Mouse (Mus musculus): ENCODE results near the gene Cdc42bpg. TPM values are rescaled to one million over a fixed set of nuclear protein-coding genes. Genes with fewer than 3 reads are reported as not detected.

The Cdc42bpg gene
- polyA plus RNA-seq, 1 experiment from 2014 or later, result 0.33 TPM

GRCm38 (mm10) chr19:6334673-6335457, 28.6 kb downstream of the Cdc42bpg start, which contains the start of gene Men1:
Gene Men1 (plus strand): TSS chr19:6334979.
- peaks cover 36% of the 10 kb centered on the region for H3K4me1 ChIP-seq
- H3K9me3 ChIP-seq (replicated peaks), result no peaks in the 10 kb centered on the region
- H3K36me3 ChIP-seq, result peaks cover 30% of the 10 kb centered on the region
- ATAC-seq (ENCODE audit: low FRiP score), result peak; percentile 93
- H3K27ac ChIP-seq (replicated peaks), result peak within 1 kb of the TSS; percentile 85
- H3K9ac ChIP-seq (replicated peaks), result peak within 1 kb of the TSS; percentile 86
- H3K27me3 ChIP-seq (replicated peaks), result no peaks in the 10 kb centered on the region
- H3K4me3 ChIP-seq (replicated peaks), result peak within 1 kb of the TSS; percentile 87
- under 1% methylated on average over 41 of the region's 43 CpGs for WGBS
- H3K4me2 ChIP-seq, result peak within 1 kb of the TSS; percentile 88

DNA sequence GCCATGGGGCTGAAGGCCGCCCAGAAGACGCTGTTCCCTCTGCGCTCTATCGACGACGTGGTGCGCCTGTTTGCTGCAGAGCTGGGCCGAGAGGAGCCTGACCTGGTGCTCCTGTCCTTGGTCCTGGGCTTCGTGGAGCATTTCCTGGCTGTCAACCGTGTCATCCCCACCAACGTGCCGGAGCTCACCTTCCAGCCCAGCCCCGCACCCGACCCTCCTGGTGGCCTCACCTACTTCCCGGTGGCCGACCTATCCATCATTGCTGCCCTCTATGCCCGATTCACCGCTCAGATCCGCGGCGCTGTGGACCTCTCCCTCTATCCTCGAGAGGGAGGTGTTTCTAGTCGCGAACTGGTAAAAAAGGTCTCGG, 29.2 kb downstream of the Cdc42bpg start:
- ATAC-seq (ENCODE audit: low FRiP score), result no peak
- Histone ChIP-seq H3K9me3 (replicated peaks) (no peaks in the 10 kb centered on the region), H3K4me1 (peaks cover 42% of the 10 kb centered on the region), H3K9ac (replicated peaks) (peak overlapping the region; percentile 86), H3K4me2 (peak overlapping the region; percentile 88), H3K27me3 (replicated peaks) (no peaks in the 10 kb centered on the region), H3K27ac (replicated peaks) (peak overlapping the region; percentile 85), H3K36me3 (peaks cover 36% of the 10 kb centered on the region), H3K4me3 (replicated peaks) (peak overlapping the region; percentile 87)
- WGBS, result 0% methylated on average over 25 of the region's 25 CpGs

GRCm38 (mm10) chr19:6336920-6337319, 30.7 kb downstream of the Cdc42bpg start:
- WGBS, result 91% methylated on average over 10 of the region's 10 CpGs
- no peaks in the 10 kb centered on the region for H3K27me3 ChIP-seq (replicated peaks)
- peak overlapping the region; percentile 86; the same call in 1 of the 2 replicates for H3K9ac ChIP-seq (replicated peaks)
- peaks cover 36% of the 10 kb centered on the region for H3K36me3 ChIP-seq
- H3K4me2 ChIP-seq, result peak overlapping the region; percentile 88
- peak overlapping the region; percentile 87 for H3K4me3 ChIP-seq (replicated peaks)
- H3K9me3 ChIP-seq (replicated peaks), result no peaks in the 10 kb centered on the region
- H3K27ac ChIP-seq (replicated peaks), result no peak overlapping the region
- no peak for ATAC-seq (ENCODE audit: low FRiP score)
- peaks cover 49% of the 10 kb centered on the region for H3K4me1 ChIP-seq

GRCm38 (mm10) chr19:6338171-6338570, 31.9 kb downstream of the Cdc42bpg start:
- peaks cover 42% of the 10 kb centered on the region for H3K36me3 ChIP-seq
- peaks cover 53% of the 10 kb centered on the region for H3K4me1 ChIP-seq
- no peaks in the 10 kb centered on the region for H3K9me3 ChIP-seq (replicated peaks)
- no peak for ATAC-seq (ENCODE audit: low FRiP score)
- WGBS, result 94% methylated on average over 7 of the region's 7 CpGs
- no peak overlapping the region; the same call in 1 of the 2 replicates for H3K9ac ChIP-seq (replicated peaks)
- no peaks in the 10 kb centered on the region for H3K27me3 ChIP-seq (replicated peaks)
- no peak overlapping the region for H3K4me2 ChIP-seq
- H3K27ac ChIP-seq (replicated peaks), result no peak overlapping the region
- H3K4me3 ChIP-seq (replicated peaks), result no peak overlapping the region

DNA sequence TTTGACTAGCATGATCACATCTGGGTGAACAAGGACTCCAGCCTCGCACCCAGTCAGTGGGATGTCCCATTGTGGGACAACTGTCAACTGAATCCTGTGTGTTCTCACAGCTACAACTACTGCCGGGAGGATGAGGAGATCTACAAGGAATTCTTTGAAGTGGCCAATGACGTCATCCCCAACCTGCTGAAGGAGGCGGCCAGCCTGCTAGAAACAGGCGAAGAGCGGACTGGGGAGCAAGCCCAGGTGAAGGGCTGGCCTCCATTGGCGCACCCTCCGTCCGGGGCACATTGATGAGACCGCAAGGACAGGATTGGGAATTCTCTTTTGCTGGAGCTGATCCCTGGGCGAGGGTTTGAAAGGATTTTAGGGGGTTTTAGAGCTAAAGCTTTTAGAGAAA, 32.5 kb downstream of the Cdc42bpg start:
- Histone ChIP-seq H3K9ac (replicated peaks) (no peak overlapping the region; the same call in 1 of the 2 replicates), H3K4me1 (peaks cover 53% of the 10 kb centered on the region), H3K4me3 (replicated peaks) (no peak overlapping the region), H3K9me3 (replicated peaks) (no peaks in the 10 kb centered on the region), H3K4me2 (no peak overlapping the region), H3K27ac (replicated peaks) (no peak overlapping the region), H3K36me3 (peaks cover 45% of the 10 kb centered on the region), H3K27me3 (replicated peaks) (no peaks in the 10 kb centered on the region)
- no peak for ATAC-seq (ENCODE audit: low FRiP score)
- WGBS, result 92% methylated on average over 11 of the region's 11 CpGs

GRCm38 (mm10) chr19:6339191-6339590, 32.9 kb downstream of the Cdc42bpg start:
- 97% methylated on average over 6 of the region's 6 CpGs for WGBS
- no peak overlapping the region for H3K27ac ChIP-seq (replicated peaks)
- peaks cover 51% of the 10 kb centered on the region for H3K4me1 ChIP-seq
- H3K36me3 ChIP-seq, result peaks cover 50% of the 10 kb centered on the region
- no peak overlapping the region for H3K9ac ChIP-seq (replicated peaks)
- no peak overlapping the region for H3K4me3 ChIP-seq (replicated peaks)
- no peak overlapping the region for H3K4me2 ChIP-seq
- ATAC-seq (ENCODE audit: low FRiP score), result no peak
- H3K9me3 ChIP-seq (replicated peaks), result no peaks in the 10 kb centered on the region
- H3K27me3 ChIP-seq (replicated peaks), result no peaks in the 10 kb centered on the region

- Histone ChIP-seq H3K9me3 (replicated peaks) (no peaks in the 10 kb centered on the region), H3K4me1 (peaks cover 46% of the 10 kb centered on the region), H3K27me3 (replicated peaks) (no peaks in the 10 kb centered on the region), H3K4me3 (replicated peaks) (no peak overlapping the region), H3K27ac (replicated peaks) (peak overlapping the region; percentile 14; the same call in 1 of the 2 replicates), H3K9ac (replicated peaks) (no peak overlapping the region), H3K36me3 (peaks cover 52% of the 10 kb centered on the region), H3K4me2 (peak overlapping the region; percentile 67; the same call in 1 of the 2 replicates)
- ATAC-seq (ENCODE audit: low FRiP score), result no peak
- 66% methylated on average over 15 of the region's 15 CpGs for WGBS
Measured at GRCm38 (mm10) chr19:6339890-6340504, 33.7 kb downstream of the Cdc42bpg start.

- H3K4me3 ChIP-seq (replicated peaks), result peak within 1 kb of the TSS; percentile 51
- peak within 1 kb of the TSS; percentile 51 for H3K9ac ChIP-seq (replicated peaks)
- H3K4me2 ChIP-seq, result peak within 1 kb of the TSS; percentile 67
- H3K4me1 ChIP-seq, result peaks cover 44% of the 10 kb centered on the region
- peak; percentile 62 for ATAC-seq (ENCODE audit: low FRiP score)
- H3K27me3 ChIP-seq (replicated peaks), result no peaks in the 10 kb centered on the region
- H3K36me3 ChIP-seq, result peaks cover 59% of the 10 kb centered on the region
- peak within 1 kb of the TSS; percentile 18; the same call in 1 of the 2 replicates for H3K27ac ChIP-seq (replicated peaks)
- WGBS, result 7% methylated on average over 72 of the region's 72 CpGs
- no peaks in the 10 kb centered on the region for H3K9me3 ChIP-seq (replicated peaks)
Measured at GRCm38 (mm10) chr19:6340524-6341452, 34.5 kb downstream of the Cdc42bpg start, which contains the start of gene Map4k2. Gene Map4k2 (plus strand): TSS chr19:6341135.

GRCm38 (mm10) chr19:6341453-6342077, 35.3 kb downstream of the Cdc42bpg start:
- H3K4me1 ChIP-seq, result peaks cover 36% of the 10 kb centered on the region
- peak overlapping the region; percentile 67 for H3K4me2 ChIP-seq
- H3K36me3 ChIP-seq, result peaks cover 67% of the 10 kb centered on the region
- H3K27me3 ChIP-seq (replicated peaks), result no peaks in the 10 kb centered on the region
- ATAC-seq (ENCODE audit: low FRiP score), result peak; percentile 32; the same call in 1 of the 2 replicates
- 0 out of 2 replicates have a peak overlapping the region, but pooled peaks have one; percentile 18 for H3K27ac ChIP-seq (replicated peaks)
- no peaks in the 10 kb centered on the region for H3K9me3 ChIP-seq (replicated peaks)
- peak overlapping the region; percentile 51 for H3K9ac ChIP-seq (replicated peaks)
- peak overlapping the region; percentile 51 for H3K4me3 ChIP-seq (replicated peaks)
- WGBS, result 13% methylated on average over 23 of the region's 23 CpGs

DNA sequence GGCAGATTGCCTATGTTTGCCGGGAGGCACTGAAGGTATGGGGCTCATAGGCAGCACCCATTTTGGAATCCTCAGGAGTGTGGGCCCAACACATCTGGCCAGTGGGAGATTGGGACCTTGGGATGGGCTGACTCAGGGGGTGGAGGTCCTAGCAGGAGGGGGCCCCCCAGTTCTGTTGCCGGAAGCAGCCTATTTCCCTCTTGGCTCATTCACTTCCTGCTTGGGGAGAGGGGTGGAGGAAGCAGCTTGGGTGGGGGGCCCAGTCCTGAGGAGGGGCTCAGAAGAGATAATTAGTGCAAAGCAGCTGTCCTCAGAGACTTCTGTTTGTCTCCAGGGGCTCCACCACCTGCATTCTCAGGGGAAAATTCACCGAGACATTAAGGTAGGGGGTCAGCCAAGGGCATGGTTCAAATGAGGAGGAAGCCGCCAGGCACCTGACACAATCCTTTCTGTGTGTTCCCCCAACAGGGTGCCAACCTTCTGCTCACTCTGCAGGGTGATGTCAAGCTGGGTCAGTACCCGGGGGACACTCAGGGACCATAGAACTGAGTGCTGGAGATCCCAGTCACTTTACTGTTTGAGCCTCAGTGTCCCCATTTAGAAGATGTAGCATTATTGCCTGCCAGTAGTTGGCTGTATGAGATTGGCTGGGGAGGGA, 36.1 kb downstream of the Cdc42bpg start:
- Histone ChIP-seq H3K27me3 (replicated peaks) (no peaks in the 10 kb centered on the region), H3K9ac (replicated peaks) (peak overlapping the region; percentile 3; the same call in 1 of the 2 replicates), H3K36me3 (peaks cover 70% of the 10 kb centered on the region), H3K9me3 (replicated peaks) (no peaks in the 10 kb centered on the region), H3K27ac (replicated peaks) (no peak overlapping the region), H3K4me3 (replicated peaks) (peak overlapping the region; percentile 51; the same call in 1 of the 2 replicates), H3K4me1 (peaks cover 28% of the 10 kb centered on the region), H3K4me2 (peak overlapping the region; percentile 67)
- WGBS, result 72% methylated on average over 5 of the region's 5 CpGs
- ATAC-seq (ENCODE audit: low FRiP score), result no peak
